Mouse (Mus musculus) ES-Bruce4 (cell line): ENCODE measurements around the gene BC024978.
A peak's percentile ranks its signal among the peaks of the same experiment; 100 is the strongest.

Experiments
- CTCF ChIP-seq: IDR thresholded peaks from one replicate; pipeline ENCODE4 v1.8.1; 2011; ENCODE audit warnings: low read depth, low read length
- POLR2A ChIP-seq: IDR thresholded peaks from one replicate; pipeline ENCODE4 v1.8.1; 2011; ENCODE audit warnings: low read length; ENCODE audit not compliant: insufficient read depth

GRCm38 (mm10) chr7:27195681-27196611, at the start of gene BC024978, which contains the start of gene Snrpa:
- TF ChIP-seq POLR2A (peak; percentile 64), CTCF (no peak)
